ENCODE assay signal across 12 mouse cellular contexts in genomic region chr5:122440095-122440630, GRCm38 (mm10). TPM values are rescaled to one million over a fixed set of nuclear protein-coding genes. Genes with fewer than 3 reads are reported as not detected.
DNase-seq lines count a peak whose midpoint lies in the region; ATAC-seq lines count a peak whose summit lies in the region.
"Had no signal": no experiment of that assay in that cellular context is flagged by ENCODE, and none has a peak within 500 bp of the region (broad histone marks: within the 10 kb centered on the region; RNA-seq: fewer than 3 reads in every experiment).

No protein-coding gene starts in this region.

- H3K27me3 ChIP-seq in heart, embryonic 12.5 days (replicated peaks) = no peaks in the 10 kb centered on the region
- H3K27me3 ChIP-seq in midbrain, embryonic 13.5 days = no peaks in the 10 kb centered on the region

- H3K4me2 ChIP-seq in heart, embryonic 12.5 days = no peak overlapping the region
- H3K4me2 ChIP-seq in midbrain, embryonic 13.5 days (replicated peaks) = no peak overlapping the region

- no peaks in the 10 kb centered on the region for H3K9me3 ChIP-seq in heart, embryonic 12.5 days (replicated peaks)
- H3K9me3 ChIP-seq in midbrain, embryonic 13.5 days = no peaks in the 10 kb centered on the region

- H3K4me1 ChIP-seq in heart, embryonic 12.5 days (replicated peaks) = peaks cover 5% of the 10 kb centered on the region; the same call in 1 of the 2 replicates
- H3K4me1 ChIP-seq in midbrain, embryonic 13.5 days (replicated peaks) = no peaks in the 10 kb centered on the region

- H3K9ac ChIP-seq in heart, embryonic 12.5 days = no peak overlapping the region
- no peak overlapping the region for H3K9ac ChIP-seq in midbrain, embryonic 13.5 days (replicated peaks)

- 95% methylated on average over 12 of the region's 12 CpGs for WGBS in heart, embryonic 12.5 days
- WGBS in midbrain, embryonic 13.5 days = 94% methylated on average over 12 of the region's 12 CpGs

- no peak overlapping the region for H3K4me3 ChIP-seq in heart, embryonic 12.5 days
- H3K4me3 ChIP-seq in midbrain, embryonic 13.5 days (replicated peaks) = no peak overlapping the region
- H3K4me3 ChIP-seq: myocyte had no signal

- DNase-seq in heart, adult 18-20 months = peak; percentile 70 to 74
- peak; percentile 74 for DNase-seq in ovary, adult 18-20 months (ENCODE audit: low spot score)
- DNase-seq in ovary, postnatal 14 days (ENCODE audit: low spot score) = no peak
- peak; percentile 58 to 65 for DNase-seq in heart, postnatal 14 days
- no peak for DNase-seq in left cerebral cortex, adult 11 months (ENCODE audit: low spot score)
- DNase-seq: cerebellum, postnatal 25 days; left cerebral cortex, postnatal 4 days; thymus, postnatal 14 days had no signal

- no peak overlapping the region for H3K27ac ChIP-seq in heart, embryonic 12.5 days (ENCODE audit: poor library complexity, severe bottlenecking)
- no peak overlapping the region for H3K27ac ChIP-seq in midbrain, embryonic 13.5 days

- H3K36me3 ChIP-seq in heart, embryonic 12.5 days = peaks cover 99% of the 10 kb centered on the region
- peaks cover 100% of the 10 kb centered on the region for H3K36me3 ChIP-seq in midbrain, embryonic 13.5 days

- ATAC-seq in heart, embryonic 12.5 days (ENCODE audit: insufficient number of reproducible peaks, low FRiP score) = no peak
- ATAC-seq in monocyte, adult 5-6 weeks (replicated peaks; ENCODE audit: insufficient number of reproducible peaks, low FRiP score, low TSS enrichment, poor library complexity, severe bottlenecking) = no peak
- ATAC-seq in midbrain, embryonic 13.5 days = no peak

- intact Hi-C loops in heart, postnatal 14 days (cut with DNase I) = no loop called here

RNA-seq across cellular contexts. Expression of gene Anapc7, which starts 18.7 kb away (rescaled TPM):
- total RNA-seq in heart, adult 18-20 months (2021) = 10 to 100 TPM; 31.8 to 32.4 TPM
- polyA plus RNA-seq in heart, embryonic 12.5 days (2016; fragmentation: Nextera tagmentation; extraction: Ambion mirVana) = 32.0 and 35.4 TPM in 2 replicates
- total RNA-seq in heart, postnatal 14 days (2021) = 10 to 100 TPM; 33.9 to 37.5 TPM
- total RNA-seq in monocyte, adult 5-6 weeks (2017) = 14.2 to 35.4 TPM (median 20.5 TPM) in 3 replicates
- polyA plus RNA-seq in midbrain, embryonic 13.5 days (2015; fragmentation: Nextera tagmentation; extraction: Ambion mirVana) = 52.7 and 53.9 TPM in 2 replicates

RNA-seq across cellular contexts. Expression of gene Arpc3, which starts 48.5 kb away (rescaled TPM):
- 10 to 100 TPM; 92.8 to 97.7 TPM for total RNA-seq in heart, adult 18-20 months (2021)
- polyA plus RNA-seq in heart, embryonic 12.5 days (2016; fragmentation: Nextera tagmentation; extraction: Ambion mirVana) = 105 and 109 TPM in 2 replicates
- total RNA-seq in heart, postnatal 14 days (2021) = 100 to 1,000 TPM; 104 to 115 TPM
- total RNA-seq in monocyte, adult 5-6 weeks (2017) = 945 to 1,364 TPM (median 1,320 TPM) in 3 replicates
- polyA plus RNA-seq in midbrain, embryonic 13.5 days (2015; fragmentation: Nextera tagmentation; extraction: Ambion mirVana) = 140 and 173 TPM in 2 replicates

Comparison
In these comparisons a context has a peak if more than half of its experiments do, and no peak if none do; other contexts are left out.
1. DNase-seq: peak in heart, adult 18-20 months (2 of 2), ovary, adult 18-20 months (single experiment) and heart, postnatal 14 days (2 of 2); none in ovary, postnatal 14 days (single experiment) and left cerebral cortex, adult 11 months (single experiment).